In the genomic region with DNA sequence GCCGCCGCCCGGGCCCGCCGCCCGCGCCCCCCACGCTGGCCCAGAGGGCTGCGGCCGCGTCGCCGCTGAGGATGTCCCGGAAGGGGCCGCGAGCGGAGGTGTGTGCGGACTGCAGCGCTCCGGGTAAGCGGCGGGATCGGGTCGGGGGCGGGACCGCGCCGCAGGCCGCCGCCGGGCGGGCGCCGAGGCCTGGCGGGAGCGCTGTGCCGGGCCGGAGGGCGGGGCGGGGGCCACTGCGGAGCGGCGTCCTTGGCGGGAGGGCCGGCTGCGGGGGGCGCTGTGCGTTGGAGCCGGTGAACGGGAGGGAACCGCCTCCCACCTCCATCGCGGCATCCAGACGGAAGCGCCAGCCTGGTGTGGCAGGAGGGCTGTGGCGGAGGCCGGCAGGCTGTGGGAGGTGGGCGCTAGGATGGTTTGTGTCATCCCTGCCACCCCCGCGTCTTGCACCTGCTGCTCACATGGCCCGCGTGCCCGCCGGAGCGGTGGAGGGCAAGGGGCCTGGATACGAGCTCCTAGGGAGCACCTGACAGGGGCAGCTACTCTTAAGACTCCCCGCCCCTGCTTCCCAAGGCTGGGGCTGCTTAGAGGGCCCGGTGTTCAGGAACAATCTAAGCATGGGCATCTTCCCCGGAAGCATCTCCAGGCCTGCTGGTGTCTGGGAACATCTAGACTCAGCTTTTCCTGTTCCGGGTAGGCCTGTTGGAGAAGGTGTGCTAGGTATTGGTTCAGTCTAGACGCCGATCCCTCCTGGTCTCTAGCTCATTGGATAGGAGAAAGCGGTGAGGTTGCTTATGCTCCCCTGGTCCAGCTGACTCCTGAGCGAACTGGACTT, we compare ENCODE assay signal across 8 mouse cellular contexts. TPM values are rescaled to one million over a fixed set of nuclear protein-coding genes. Genes with fewer than 3 reads are reported as not detected.
DNase-seq lines count a peak whose midpoint lies in the region; ATAC-seq and TF ChIP-seq lines count a peak whose summit lies in the region.

TSS of gene Git1 (plus strand) at position 51 of the 832 bp plus-strand sequence.

- WGBS in heart, adult 2 months: 2% methylated on average over 73 of the region's 74 CpGs
- under 1% methylated on average over 67 of the region's 74 CpGs for WGBS in liver, embryonic 14.5 days (ENCODE audit: insufficient replicate concordance)
- WGBS in neural tube, embryonic 13.5 days: under 1% methylated on average over 58 of the region's 74 CpGs

- 0 out of 2 replicates have a peak, but pooled peaks have one; percentile 10 for TF ChIP-seq CTCF in heart, adult 2 months (IDR thresholded peaks at IDR 0.05)
- no peak for TF ChIP-seq CTCF in liver, embryonic 14.5 days (IDR thresholded peaks at IDR 0.05; ENCODE audit: low read depth)

- H3K27ac ChIP-seq in heart, adult 2 months: peak within 1 kb of the TSS; percentile 96
- H3K27ac ChIP-seq in liver, embryonic 14.5 days: peak within 1 kb of the TSS; percentile 35
- H3K27ac ChIP-seq in neural tube, embryonic 13.5 days (replicated peaks): peak within 1 kb of the TSS; percentile 95

- TF ChIP-seq POLR2A in heart, adult 2 months (IDR thresholded peaks at IDR 0.05; ENCODE audit: insufficient read depth, low read depth, low read length): no peak

- intact Hi-C loops in heart, adult 2 months (cut with DNase I): loop anchor here (2.0 to 10.0 kb wide), 4 partner anchors 114 to 311 kb away; partner anchors contain the start of genes Ssh2 and Taok1

- no peaks in the 10 kb centered on the region for H3K9me3 ChIP-seq in liver, embryonic 14.5 days (ENCODE audit: control insufficient read depth, low read length)
- H3K9me3 ChIP-seq in neural tube, embryonic 13.5 days: no peaks in the 10 kb centered on the region

- DNase-seq in A20 (ENCODE audit: low read depth, low spot score) (peak; percentile 69), R1 (ENCODE audit: low read depth, low spot score) (peak; percentile 69)
- DNase-seq in embryo, embryonic 11 days: peak; percentile 61
- DNase-seq in heart, adult 2 months: peak; percentile 71 to 74
- peak; percentile 58 for DNase-seq in kidney, adult 9 months
- DNase-seq in liver, embryonic 14.5 days (ENCODE audit: low read depth in 3 of 3, low spot score in 3 of 3): no peak
- peak; percentile 75 for DNase-seq in thymus, postnatal 4 days

- H3K9ac ChIP-seq in heart, adult 2 months (ENCODE audit: low read depth, low read length): peak within 1 kb of the TSS; percentile 93
- H3K9ac ChIP-seq in liver, embryonic 14.5 days (replicated peaks): peak within 1 kb of the TSS; percentile 71
- H3K9ac ChIP-seq in neural tube, embryonic 13.5 days: peak within 1 kb of the TSS; percentile 98

- H3K27me3 ChIP-seq in heart, adult 2 months (ENCODE audit: control insufficient read depth, insufficient read depth, low read length): no peaks in the 10 kb centered on the region
- H3K27me3 ChIP-seq in liver, embryonic 14.5 days (ENCODE audit: control insufficient read depth, insufficient read depth, low read length): peaks cover 19% of the 10 kb centered on the region
- no peaks in the 10 kb centered on the region for H3K27me3 ChIP-seq in neural tube, embryonic 13.5 days

- peaks cover 32% of the 10 kb centered on the region for H3K4me1 ChIP-seq in heart, adult 2 months (ENCODE audit: control insufficient read depth, insufficient read depth, low read length)
- H3K4me1 ChIP-seq in liver, embryonic 14.5 days (replicated peaks; ENCODE audit: control insufficient read depth in 2 of 2, insufficient read depth in 2 of 2, low read length in 1 of 2): peaks cover 7 to 32% of the 10 kb centered on the region in 2 experiments; a peak in 3 of 4 replicates
- peaks cover 73% of the 10 kb centered on the region for H3K4me1 ChIP-seq in neural tube, embryonic 13.5 days (replicated peaks)

- peak; percentile 19; the same call in 1 of the 2 replicates for ATAC-seq in liver, embryonic 14.5 days (ENCODE audit: insufficient read depth)
- ATAC-seq in neural tube, embryonic 13.5 days (ENCODE audit: low read depth): no peak

- H3K79me2 ChIP-seq in heart, adult 2 months (replicated peaks; ENCODE audit: control insufficient read depth, insufficient read depth, low read length): peaks cover 7% of the 10 kb centered on the region

- peak within 1 kb of the TSS; percentile 71 for H3K4me3 ChIP-seq in heart, adult 2 months
- peak within 1 kb of the TSS; percentile 62 to 82 for H3K4me3 ChIP-seq in liver, embryonic 14.5 days (ENCODE audit: insufficient read depth in 1 of 2, low read depth in 2 of 2, low read length in 2 of 2)
- H3K4me3 ChIP-seq in neural tube, embryonic 13.5 days: peak within 1 kb of the TSS; percentile 89

- peak within 1 kb of the TSS; percentile 82 for H3K4me2 ChIP-seq in liver, embryonic 14.5 days (ENCODE audit: low read depth)
- peak within 1 kb of the TSS; percentile 89 for H3K4me2 ChIP-seq in neural tube, embryonic 13.5 days

- H3K36me3 ChIP-seq in heart, adult 2 months (ENCODE audit: control insufficient read depth, insufficient read depth, low read length): no peaks in the 10 kb centered on the region; the same call in none of the 2 replicates
- H3K36me3 ChIP-seq in liver, embryonic 14.5 days (replicated peaks; ENCODE audit: control insufficient read depth, insufficient read depth, low read depth): no peaks in the 10 kb centered on the region
- H3K36me3 ChIP-seq in neural tube, embryonic 13.5 days: no peaks in the 10 kb centered on the region

- TF ChIP-seq EP300 in heart, adult 2 months (IDR thresholded peaks at IDR 0.05; ENCODE audit: insufficient read depth, low read depth, low read length): no peak
- no peak for TF ChIP-seq EP300 in liver, embryonic 14.5 days (IDR thresholded peaks at IDR 0.05; ENCODE audit: low read depth)

RNA-seq across cellular contexts. Expression of gene Git1, which starts in this region (rescaled TPM):
- total RNA-seq in heart, adult 2 months (2021): 10 to 100 TPM; 53.3 to 59.4 TPM
- 52.3 and 54.0 TPM in 2 replicates for polyA plus RNA-seq in heart, adult 2 months (2012; rRNA removed)
- polyA plus RNA-seq in liver, embryonic 14.5 days (2012; rRNA removed): 6.3 and 7.3 TPM in 2 replicates
- polyA plus RNA-seq in liver, embryonic 14.5 days (2014; fragmentation: Nextera tagmentation; extraction: Ambion mirVana): 2.2 TPM in 2 replicates
- polyA plus RNA-seq in neural tube, embryonic 13.5 days (2015; fragmentation: Nextera tagmentation; extraction: Ambion mirVana): 11.5 and 14.1 TPM in 2 replicates

Comparison
In these comparisons a context has a peak if more than half of its experiments do, and no peak if none do; other contexts are left out.
1. DNase-seq: peak in A20 (single experiment), R1 (single experiment), embryo, embryonic 11 days (single experiment), heart, adult 2 months (2 of 2), kidney, adult 9 months (single experiment) and thymus, postnatal 4 days (single experiment); none in liver, embryonic 14.5 days (0 of 3).
2. H3K27ac ChIP-seq: peak in every context shown above with its lines; median percentile 96 in heart, adult 2 months; 95 in neural tube, embryonic 13.5 days; 35 in liver, embryonic 14.5 days.
3. Peak in every context shown above with its lines, with median percentiles within 50 percentile points of each other: H3K4me3 ChIP-seq and H3K9ac ChIP-seq.